Mouse (Mus musculus): ENCODE measurements around the gene Gm11563.
"Not testable (repeated sequence)": the region's sequence is repeated elsewhere in the genome, so short reads cannot be mapped to it uniquely, and the experiment has no call there.

Gene Gm11563

DNA sequence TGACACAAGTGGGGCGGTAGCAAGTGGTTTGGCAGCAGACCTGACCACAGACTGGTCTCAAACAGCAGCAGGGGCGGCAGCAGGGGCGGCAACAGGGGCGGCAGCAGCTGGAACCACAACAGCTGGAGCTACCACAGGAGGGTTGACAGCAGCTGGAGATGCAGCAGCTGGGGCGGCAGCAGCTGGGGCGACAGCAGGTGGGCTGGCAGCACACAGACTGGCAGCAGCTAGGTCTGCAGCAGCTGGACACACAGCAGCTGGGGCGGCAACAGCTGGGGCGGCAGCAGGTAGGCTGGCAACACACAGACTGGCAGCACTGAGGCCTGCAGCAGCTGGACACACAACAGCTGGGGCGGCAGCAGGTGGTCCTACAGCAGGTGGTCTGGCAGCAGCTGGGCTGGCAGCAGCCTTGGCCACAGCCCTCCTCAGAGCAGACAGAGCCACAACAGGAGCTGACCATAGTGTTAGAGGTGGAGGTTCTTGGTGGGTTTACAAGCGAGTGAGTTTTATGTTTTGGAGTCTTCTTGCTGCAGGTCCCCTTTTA is at the start of gene Gm11563:
Gm11563 (minus strand) TSS at position 494 of the 544 bp plus-strand sequence.
- DNase-seq: not testable (repeated sequence)

DNA sequence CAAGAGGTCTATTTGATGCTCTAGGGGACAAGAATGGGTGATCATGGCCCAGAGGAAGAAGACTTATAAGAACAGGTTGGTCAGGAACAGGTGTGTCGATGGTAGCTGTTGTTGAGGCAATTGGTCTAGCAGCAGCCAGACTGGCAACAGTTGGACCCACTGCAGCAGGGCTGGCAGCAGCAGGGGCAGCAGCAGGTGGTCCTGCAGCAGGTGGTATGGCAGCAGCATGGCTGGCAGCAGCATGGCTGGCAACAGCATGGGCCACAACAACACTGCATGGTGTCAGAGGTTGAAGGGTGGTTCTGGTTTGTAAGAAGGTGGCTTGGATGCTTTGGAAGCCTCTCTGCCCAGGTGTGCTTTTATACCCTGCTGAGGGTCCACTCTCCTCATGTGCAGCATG is 31.7 kb upstream of the Gm11563 start, which contains the start of gene Gm14190:
Gm14190 (minus strand) TSS at position 278 of the 400 bp plus-strand sequence.
- no peak for DNase-seq

DNA sequence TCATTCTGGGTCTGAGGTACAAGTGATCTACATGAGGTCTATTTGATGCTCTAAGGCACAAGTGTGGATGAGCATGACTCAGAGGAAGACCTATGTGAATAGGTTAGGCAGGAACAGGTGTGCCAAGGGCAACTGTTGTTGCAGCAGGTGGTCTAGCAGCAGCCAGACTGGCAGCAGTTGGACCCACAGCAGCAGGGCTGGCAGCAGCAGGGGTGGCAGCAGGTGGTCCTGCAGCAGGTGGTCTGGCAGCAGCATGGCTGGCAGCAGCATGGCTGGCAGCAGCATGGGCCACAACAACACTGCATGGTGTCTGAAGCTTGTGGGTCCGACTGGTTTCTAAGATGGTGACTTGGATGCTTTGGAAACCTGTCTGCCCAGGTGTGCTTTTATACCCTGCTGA is 26.5 kb upstream of the Gm11563 start:
- not testable (repeated sequence) for DNase-seq

DNA sequence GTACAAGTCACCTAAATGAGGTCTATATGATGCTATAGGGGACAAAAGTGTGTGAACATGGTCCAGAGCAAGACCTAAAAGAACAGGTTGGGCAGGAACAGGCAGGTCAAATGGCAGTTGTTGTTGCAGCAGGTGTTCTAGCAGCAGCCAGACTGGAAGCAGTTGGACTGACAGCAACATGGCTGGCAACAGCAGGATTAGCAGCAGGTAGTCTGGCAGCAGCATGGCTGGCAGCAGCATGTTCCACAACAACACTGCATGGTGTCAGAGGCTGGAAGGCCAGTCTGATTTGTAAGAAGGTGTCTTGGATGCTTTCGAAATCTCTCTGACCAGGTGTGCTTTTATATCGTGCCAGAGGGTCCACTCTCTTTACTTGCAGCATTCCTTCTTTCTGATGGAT is 24.7 kb upstream of the Gm11563 start:
- DNase-seq: no peak

DNA sequence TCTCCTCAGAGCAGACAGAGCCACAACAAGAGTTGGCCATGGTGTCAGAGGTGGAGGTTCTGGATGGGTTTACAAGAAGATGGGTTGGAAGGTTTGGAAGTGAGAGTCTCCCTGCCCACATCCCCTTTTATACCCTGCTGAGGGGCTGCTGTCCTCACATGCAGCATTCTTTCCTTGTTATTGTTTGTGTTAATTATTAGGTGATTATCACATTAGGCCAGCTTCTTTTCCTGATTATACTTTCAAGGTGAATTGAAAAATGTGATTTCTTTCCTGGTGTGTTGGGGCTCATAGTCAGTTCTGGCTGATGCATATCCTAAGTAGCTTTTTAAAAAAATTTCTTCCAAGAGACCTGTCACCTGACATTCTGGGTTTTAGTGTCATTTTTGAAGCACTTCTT is 7.1 kb upstream of the Gm11563 start, which contains the start of gene Krtap4-6:
Krtap4-6 (minus strand) TSS at position 101 of the 400 bp plus-strand sequence.
- DNase-seq: no peak

DNA sequence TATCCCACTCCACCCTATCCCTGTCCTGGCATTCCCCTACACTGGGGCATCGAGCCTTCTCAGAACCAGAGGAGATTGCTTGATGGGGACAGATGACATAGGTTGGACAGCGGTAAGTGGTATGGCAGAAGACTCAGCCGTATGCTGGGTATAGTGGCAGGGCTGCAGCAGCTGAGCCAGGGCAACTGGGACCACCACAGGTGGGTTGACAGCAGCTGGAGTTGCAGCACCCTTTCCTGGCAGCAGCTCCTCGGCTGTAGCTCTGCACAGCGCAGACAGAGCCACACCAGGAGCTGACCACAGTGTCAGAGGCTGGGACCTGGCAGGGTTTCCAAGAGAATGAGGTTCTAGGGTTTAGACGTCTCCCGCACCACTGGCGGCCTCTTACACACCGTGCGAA is 4.0 kb upstream of the Gm11563 start:
- DNase-seq: no peak

- no peak for DNase-seq
Measured at GRCm38 (mm10) chr11:99659256-99659655, 496 bp upstream of the Gm11563 start.

DNA sequence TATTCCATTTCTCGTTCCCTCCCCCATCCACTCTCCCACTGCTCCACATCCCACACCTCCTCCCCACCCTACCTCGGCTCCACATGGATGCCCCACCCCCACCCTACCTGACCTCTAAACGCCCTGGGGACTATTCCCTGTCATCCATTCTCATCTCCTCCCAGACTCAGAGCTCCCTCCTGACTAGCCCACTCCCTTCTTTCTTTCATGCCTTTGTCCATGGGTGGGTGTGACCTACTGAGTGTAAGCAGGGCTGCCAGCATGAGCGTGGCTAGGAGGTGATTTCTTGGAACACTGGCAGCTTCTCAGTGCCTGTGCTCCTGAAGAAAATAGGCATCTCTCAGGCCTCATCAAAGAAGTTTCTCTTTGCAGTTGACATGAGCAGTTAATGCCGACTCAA is 1.7 kb downstream of the Gm11563 start:
- no peak for DNase-seq

- no peak for DNase-seq
Measured at GRCm38 (mm10) chr11:99650136-99650535, 8.6 kb downstream of the Gm11563 start, which contains the start of gene Gm11555. TSS of gene Gm11555 (minus strand) at chr11:99650236.

DNA sequence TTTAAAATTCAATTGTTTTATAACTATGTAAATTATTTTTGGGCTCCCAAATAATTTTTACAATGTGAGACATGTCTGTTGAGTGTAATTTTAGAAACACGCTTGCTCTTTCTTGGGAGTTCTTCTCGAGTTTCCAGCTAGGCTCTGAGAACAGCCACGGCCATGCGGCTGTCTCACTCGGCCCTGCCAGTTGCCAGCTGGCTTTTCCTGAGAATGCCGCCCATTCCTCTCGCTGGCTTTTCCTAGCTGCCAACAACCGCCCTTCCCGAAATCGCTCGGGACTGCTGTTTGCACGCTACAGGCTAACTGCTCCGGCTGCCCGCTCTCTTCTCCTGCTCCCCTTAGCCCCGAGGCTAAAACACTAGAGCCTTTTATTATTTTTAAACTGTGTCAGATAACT is 12.3 kb downstream of the Gm11563 start:
- DNase-seq: no peak

DNA sequence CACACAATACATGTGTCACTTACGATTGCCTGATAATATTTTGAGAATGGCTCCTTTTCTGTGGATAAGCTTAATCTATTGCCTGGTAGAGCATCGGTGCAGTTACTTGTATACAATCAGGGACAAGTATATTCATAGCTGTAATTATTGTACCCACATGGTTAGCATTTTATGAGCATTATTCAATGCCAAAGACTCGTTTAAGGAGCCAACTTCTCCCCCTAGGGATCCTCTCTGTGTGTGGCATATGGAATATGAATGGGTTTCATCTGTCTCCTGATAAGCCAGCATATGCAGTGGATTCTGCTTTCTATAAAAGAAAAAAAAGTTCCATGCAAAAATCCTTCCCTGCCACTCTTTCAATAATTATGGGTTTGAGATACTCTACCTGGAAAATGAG is 14.4 kb downstream of the Gm11563 start:
- DNase-seq: no peak

DNA sequence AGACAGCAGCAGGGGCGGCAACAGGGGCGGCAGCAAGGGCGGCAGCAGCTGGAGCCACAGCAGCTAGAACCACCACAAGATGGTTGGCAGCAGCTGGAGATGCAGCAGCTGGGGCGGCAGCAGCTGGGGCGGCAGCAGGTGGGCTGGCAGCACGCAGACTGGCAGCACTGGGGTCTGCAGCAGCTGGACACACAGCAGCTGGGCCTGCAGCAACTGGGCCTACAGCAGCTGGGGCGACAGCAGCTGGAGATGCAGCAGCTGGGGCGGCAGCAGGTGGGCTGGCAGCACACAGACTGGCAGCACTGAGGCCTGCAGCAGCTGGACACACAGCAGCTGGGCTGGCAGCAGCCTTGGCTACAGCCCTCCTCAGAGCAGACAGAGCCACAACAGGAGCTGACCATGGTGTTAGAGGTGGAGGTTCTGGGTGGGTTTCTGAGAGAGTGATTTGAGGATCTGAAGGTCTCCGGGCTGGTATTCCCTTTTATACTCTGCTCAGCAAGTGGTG is 15.1 kb downstream of the Gm11563 start, which contains the start of gene Krtap4-7:
Krtap4-7 (minus strand) TSS at position 455 of the 505 bp plus-strand sequence.
- DNase-seq: not testable (repeated sequence)

DNA sequence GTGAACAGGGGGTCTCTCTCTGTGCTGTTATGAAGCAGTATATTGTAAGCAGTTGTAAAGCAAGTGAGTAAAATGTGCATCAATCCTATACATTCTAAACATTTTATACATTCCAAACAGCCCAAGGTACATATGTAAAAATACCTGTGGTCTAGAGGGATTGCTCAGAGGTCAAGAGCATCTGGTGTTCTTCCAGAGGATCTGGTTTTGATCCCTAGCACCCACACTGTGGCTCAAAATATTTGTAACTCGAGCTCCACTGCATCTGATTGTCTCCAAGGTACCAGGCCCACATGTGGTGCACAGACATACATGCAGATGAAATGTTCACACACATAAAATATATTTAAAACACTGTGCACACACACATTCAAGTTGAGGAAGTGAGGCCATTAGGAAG is 17.8 kb downstream of the Gm11563 start:
- DNase-seq: no peak

- DNase-seq: no peak
Measured at GRCm38 (mm10) chr11:99637086-99637485, 21.7 kb downstream of the Gm11563 start.

DNA sequence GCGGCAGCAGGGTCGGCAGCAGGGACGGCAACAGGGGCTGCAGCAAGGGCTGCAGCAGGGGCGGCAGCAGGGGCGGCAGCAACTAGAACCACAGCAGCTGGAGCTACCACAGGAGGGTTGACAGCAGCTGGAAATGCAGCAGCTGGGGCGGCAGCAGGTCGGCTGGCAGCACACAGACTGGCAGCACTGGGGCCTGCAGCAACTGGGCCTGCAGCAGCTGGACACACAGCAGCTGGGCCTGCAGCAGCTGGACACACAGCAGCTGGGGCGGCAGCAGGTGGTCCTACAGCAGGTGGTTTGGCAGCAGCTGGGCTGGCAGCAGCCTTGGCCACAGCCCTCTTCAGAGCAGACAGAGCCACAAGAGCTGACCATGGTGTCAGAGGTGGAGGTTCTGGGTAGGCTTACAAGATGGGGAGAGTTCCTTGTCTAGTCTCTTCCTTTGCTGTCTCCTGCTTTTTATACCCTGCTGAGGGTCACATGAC is 24.1 kb downstream of the Gm11563 start, which contains the start of gene Krtap4-2:
Krtap4-2 (minus strand) TSS at position 432 of the 482 bp plus-strand sequence.
- no peak for DNase-seq

GRCm38 (mm10) chr11:99633293-99633692 is 25.5 kb downstream of the Gm11563 start:
- DNase-seq: no peak

DNA sequence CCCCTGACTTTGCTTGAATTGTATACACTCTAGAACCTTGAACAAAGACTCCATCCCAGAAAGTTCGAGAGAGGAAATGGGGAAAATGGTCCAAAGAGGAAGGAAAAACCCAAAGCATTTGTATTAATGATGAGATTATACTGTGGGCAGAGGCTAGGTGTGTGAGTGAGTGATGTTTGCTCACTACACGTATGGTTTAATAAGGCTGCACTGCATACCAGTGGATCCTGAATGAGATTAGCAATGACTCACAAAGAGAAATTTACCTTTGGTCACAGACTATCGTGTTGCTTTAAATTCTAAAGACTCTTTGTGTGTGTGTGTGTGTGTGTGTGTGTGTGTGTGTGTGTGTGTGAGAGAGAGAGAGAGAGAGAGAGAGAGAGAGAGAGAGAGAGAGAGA is 27.9 kb downstream of the Gm11563 start:
- no peak for DNase-seq

GRCm38 (mm10) chr11:99628138-99628537 is 30.6 kb downstream of the Gm11563 start, which contains the start of gene Krtap4-1:
TSS of gene Krtap4-1 (minus strand) at chr11:99628238.
- DNase-seq: no peak

- DNase-seq: no peak
Measured at GRCm38 (mm10) chr11:99620335-99620734, 38.4 kb downstream of the Gm11563 start, which contains the start of gene Gm11562. TSS of gene Gm11562 (minus strand) at chr11:99620435.

DNA sequence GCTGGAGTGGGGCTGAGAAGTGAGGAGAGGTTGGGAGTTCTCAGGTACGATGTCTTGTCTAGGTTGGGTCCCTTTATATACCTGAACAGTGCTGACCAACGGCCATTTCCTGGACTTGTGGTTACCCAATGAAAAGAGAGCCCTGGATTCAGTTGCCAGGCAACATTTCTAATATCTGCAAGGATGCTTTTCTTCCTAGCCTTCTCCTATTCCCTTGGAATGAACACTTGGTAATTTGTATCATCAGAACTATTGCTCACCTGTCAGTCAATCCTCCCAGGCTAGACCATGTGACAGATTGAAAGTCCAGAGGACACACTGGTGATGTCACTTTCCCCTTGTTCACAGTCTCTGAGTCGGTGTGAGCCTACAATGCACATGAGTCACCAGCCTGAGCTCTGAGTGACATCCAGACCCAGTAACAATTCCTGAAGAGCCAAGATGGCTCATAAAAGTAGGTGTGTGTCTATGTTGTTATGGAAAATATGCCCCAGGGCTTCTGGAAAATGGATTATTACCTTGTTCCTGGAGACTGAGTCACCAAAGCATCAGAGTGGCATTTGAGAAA is 43.9 kb downstream of the Gm11563 start, which contains the start of gene Krtap2-4:
Krtap2-4 (minus strand) TSS at position 51 of the 568 bp plus-strand sequence.
- no peak for DNase-seq

DNA sequence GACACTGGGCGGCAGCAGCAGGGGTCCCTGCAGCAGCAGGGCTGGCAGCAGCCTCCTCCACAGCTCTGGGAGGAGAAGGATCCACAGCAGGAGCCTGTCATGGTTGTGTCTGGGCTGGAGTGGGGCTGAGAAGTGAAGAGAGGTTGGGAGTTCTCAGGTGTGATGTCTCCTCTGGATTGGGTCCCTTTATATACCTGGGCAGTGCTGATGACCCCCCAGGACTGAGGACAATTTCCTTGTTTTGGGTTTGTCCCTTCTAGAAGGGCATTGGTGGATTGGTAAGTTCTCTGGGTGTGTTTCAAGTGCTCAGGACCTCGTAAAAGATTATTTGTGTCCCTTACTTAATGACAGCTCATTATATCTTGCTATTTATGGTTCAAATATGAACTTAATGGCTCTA is 48.7 kb downstream of the Gm11563 start, which contains the start of gene Gm11937:
Gm11937 (minus strand) TSS at position 101 of the 400 bp plus-strand sequence.
- DNase-seq: not testable (repeated sequence)

DNA sequence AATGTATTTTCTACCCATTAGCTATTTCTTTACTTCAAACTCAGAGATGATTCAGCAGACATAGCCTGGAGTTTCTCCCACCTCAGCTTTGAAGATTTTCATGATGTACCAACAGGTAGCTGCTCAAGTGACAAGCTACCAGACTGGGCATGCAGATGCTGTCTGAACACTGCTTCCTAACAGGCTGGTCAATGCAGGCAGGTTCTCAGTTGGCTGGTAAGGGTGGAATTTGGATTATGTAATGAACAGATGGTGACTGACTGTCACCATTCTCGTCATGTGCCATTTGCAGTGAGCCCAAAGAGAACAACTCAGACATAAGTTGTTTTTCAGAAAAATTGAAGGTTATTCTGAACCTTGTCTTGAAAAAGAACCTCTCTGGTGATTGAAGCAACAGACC is 49.6 kb downstream of the Gm11563 start:
- DNase-seq: no peak

Measured in right cerebral cortex, postnatal 4 days (tissue).